Mouse (Mus musculus) liver, embryonic 13.5 days (tissue): ENCODE measurements around the gene Atxn7l2. TPM values are rescaled to one million over a fixed set of nuclear protein-coding genes. Genes with fewer than 3 reads are reported as not detected.

Experiments used
- ATAC-seq: fragments of 200-750 bp; cut with Nextera tagmentation; 2 replicates; pipeline ENCODE4 v1.8.0; 2017; ENCODE audit warnings: low read depth, mild to moderate bottlenecking, moderate number of reproducible peaks, moderate library complexity
- DNase-seq: peaks from one replicate; pipeline ENCODE4 v3.0.0; 2022
- H3K27ac ChIP-seq: fragments of 300-500 bp; sonication (generic); 2 replicates; pipeline ENCODE4 v1.5.1; 2015; ENCODE audit warnings: moderate library complexity, mild to moderate bottlenecking, inconsistent platforms
- H3K27me3 ChIP-seq: fragments of 300-500 bp; sonication (generic); 2 replicates; pipeline ENCODE4 v1.6.1; 2015; ENCODE audit warnings: mild to moderate bottlenecking, inconsistent platforms
- H3K36me3 ChIP-seq: fragments of 300-500 bp; sonication (generic); 2 replicates; pipeline ENCODE4 v1.6.1; 2015; ENCODE audit warnings: mild to moderate bottlenecking, inconsistent platforms
- H3K4me1 ChIP-seq: fragments of 300-500 bp; sonication (generic); replicated peaks from 2 replicates; pipeline ENCODE4 v1.6.1; 2015; ENCODE audit warnings: inconsistent platforms
- H3K4me2 ChIP-seq: fragments of 300-500 bp; sonication (generic); 2 replicates; pipeline ENCODE4 v1.6.1; 2015; ENCODE audit warnings: inconsistent platforms, mild to moderate bottlenecking, moderate library complexity
- H3K4me3 ChIP-seq: fragments of 300-500 bp; sonication (generic); replicated peaks from 2 replicates; pipeline ENCODE4 v1.5.1; 2015; ENCODE audit warnings: mild to moderate bottlenecking, inconsistent platforms
- H3K9ac ChIP-seq: fragments of 300-500 bp; sonication (generic); 2 replicates; pipeline ENCODE4 v1.6.1; 2015; ENCODE audit warnings: mild to moderate bottlenecking, inconsistent platforms
- H3K9me3 ChIP-seq: fragments of 300-500 bp; sonication (generic); replicated peaks from 2 replicates; pipeline ENCODE4 v1.6.1; 2016; ENCODE audit warnings: inconsistent platforms
- WGBS: fragments of 180-500 bp; shearing (Covaris S2); methylation state at CpG from one replicate; pipeline ENCODE4 v1.1.7; 2015; ENCODE audit not compliant: insufficient replicate concordance; 5-methylcytosine and 5-hydroxymethylcytosine counted together
- polyA plus RNA-seq: library from polyadenylated mRNA; unstranded; fragments of >200 nt; fragmentation: Nextera tagmentation; extraction: Ambion mirVana; gene quantifications from 2 replicates; pipeline ENCODE4 v1.2.1, GENCODE M21; 2015

Gene Atxn7l2
- polyA plus RNA-seq, 1 experiment from 2014 or later = 3.1 TPM

GRCm38 (mm10) chr3:108167499-108167898 is 43.2 kb downstream of the Atxn7l2 start:
- no peaks in the 10 kb centered on the region for H3K36me3 ChIP-seq
- 52% methylated on average over 14 of the region's 14 CpGs for WGBS
- no peak for DNase-seq
- H3K27ac ChIP-seq = no peak overlapping the region
- peaks cover 13% of the 10 kb centered on the region for H3K27me3 ChIP-seq
- H3K4me2 ChIP-seq = no peak overlapping the region
- no peak overlapping the region for H3K9ac ChIP-seq
- H3K4me1 ChIP-seq = no peaks in the 10 kb centered on the region
- no peaks in the 10 kb centered on the region for H3K9me3 ChIP-seq
- H3K4me3 ChIP-seq = no peak overlapping the region
- no peak for ATAC-seq

- peaks cover 5% of the 10 kb centered on the region for H3K27me3 ChIP-seq
- no peak overlapping the region for H3K4me3 ChIP-seq
- no peak overlapping the region for H3K4me2 ChIP-seq
- DNase-seq (no peak), ATAC-seq (no peak)
- WGBS = 29% methylated on average over 9 of the region's 11 CpGs
- H3K4me1 ChIP-seq = no peaks in the 10 kb centered on the region
- no peak overlapping the region for H3K9ac ChIP-seq
- H3K27ac ChIP-seq = no peak overlapping the region
- no peaks in the 10 kb centered on the region for H3K36me3 ChIP-seq
- no peaks in the 10 kb centered on the region for H3K9me3 ChIP-seq
Measured at GRCm38 (mm10) chr3:108166486-108167211, 44.1 kb downstream of the Atxn7l2 start.

GRCm38 (mm10) chr3:108165532-108166315 is 45.0 kb downstream of the Atxn7l2 start:
- Histone ChIP-seq H3K4me3 (no peak overlapping the region), H3K9me3 (no peaks in the 10 kb centered on the region), H3K4me2 (no peak overlapping the region), H3K4me1 (no peaks in the 10 kb centered on the region), H3K9ac (no peak overlapping the region), H3K27me3 (peaks cover 5% of the 10 kb centered on the region), H3K27ac (no peak overlapping the region), H3K36me3 (no peaks in the 10 kb centered on the region)
- ATAC-seq = 0 out of 2 replicates have a peak, but pooled peaks have one; percentile 18
- no peak for DNase-seq
- 56% methylated on average over 10 of the region's 10 CpGs for WGBS

- ATAC-seq = 0 out of 2 replicates have a peak, but pooled peaks have one; percentile 29
- Histone ChIP-seq H3K4me2 (no peak overlapping the region), H3K4me1 (no peaks in the 10 kb centered on the region), H3K9me3 (no peaks in the 10 kb centered on the region), H3K27ac (no peak overlapping the region), H3K36me3 (no peaks in the 10 kb centered on the region), H3K9ac (no peak overlapping the region), H3K4me3 (no peak overlapping the region), H3K27me3 (peaks cover 5% of the 10 kb centered on the region)
- 31% methylated on average over 9 of the region's 9 CpGs for WGBS
- DNase-seq = peak; percentile 45
Measured at GRCm38 (mm10) chr3:108164807-108165206, 45.9 kb downstream of the Atxn7l2 start.

DNA sequence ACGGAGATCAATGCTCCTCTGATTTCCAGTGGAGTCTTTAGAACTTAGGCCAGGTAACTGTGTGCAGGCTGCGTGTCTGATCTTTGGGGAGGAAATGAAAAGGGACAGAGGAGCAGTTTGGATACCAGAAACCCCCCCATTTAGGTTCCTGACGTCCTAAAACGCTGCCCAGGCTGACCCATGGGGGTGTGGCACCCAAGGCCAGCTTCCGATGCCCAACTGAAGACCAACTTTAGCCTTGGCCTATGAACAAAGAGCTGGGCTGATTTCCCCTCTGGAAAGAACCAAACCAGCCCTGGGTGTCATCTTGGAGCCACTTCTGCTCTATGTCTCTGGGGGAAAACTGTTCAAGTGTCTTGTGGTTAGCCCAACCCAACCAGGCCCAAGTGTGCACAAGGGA is 46.6 kb downstream of the Atxn7l2 start:
- H3K9me3 ChIP-seq = no peaks in the 10 kb centered on the region
- H3K4me2 ChIP-seq = no peak overlapping the region
- no peak overlapping the region for H3K9ac ChIP-seq
- H3K4me1 ChIP-seq = no peaks in the 10 kb centered on the region
- no peaks in the 10 kb centered on the region for H3K36me3 ChIP-seq
- DNase-seq = no peak
- no peak overlapping the region for H3K4me3 ChIP-seq
- 49% methylated on average over 5 of the region's 5 CpGs for WGBS
- no peak overlapping the region for H3K27ac ChIP-seq
- ATAC-seq = no peak
- H3K27me3 ChIP-seq = peaks cover 5% of the 10 kb centered on the region

- no peak for ATAC-seq
- no peak overlapping the region for H3K9ac ChIP-seq
- H3K36me3 ChIP-seq = no peaks in the 10 kb centered on the region
- no peak overlapping the region for H3K27ac ChIP-seq
- H3K9me3 ChIP-seq = no peaks in the 10 kb centered on the region
- H3K4me2 ChIP-seq = no peak overlapping the region
- H3K4me3 ChIP-seq = no peak overlapping the region
- 58% methylated on average over 9 of the region's 9 CpGs for WGBS
- H3K27me3 ChIP-seq = no peaks in the 10 kb centered on the region; the same call in 1 of the 2 replicates
- no peaks in the 10 kb centered on the region for H3K4me1 ChIP-seq
- DNase-seq = no peak
Measured at GRCm38 (mm10) chr3:108158383-108159037, 52.2 kb downstream of the Atxn7l2 start.

GRCm38 (mm10) chr3:108154656-108155055 is 56.1 kb downstream of the Atxn7l2 start, which contains the start of gene Gpr61:
Gene Gpr61, minus strand, starts transcription at chr3:108154882.
- Histone ChIP-seq H3K4me1 (no peaks in the 10 kb centered on the region), H3K9ac (no peak within 1 kb of the TSS), H3K27me3 (no peaks in the 10 kb centered on the region), H3K27ac (no peak within 1 kb of the TSS), H3K9me3 (no peaks in the 10 kb centered on the region), H3K36me3 (no peaks in the 10 kb centered on the region), H3K4me2 (no peak within 1 kb of the TSS), H3K4me3 (no peak within 1 kb of the TSS)
- 54% methylated on average over 4 of the region's 4 CpGs for WGBS
- DNase-seq (no peak), ATAC-seq (no peak)

GRCm38 (mm10) chr3:108152290-108152689 is 58.4 kb downstream of the Atxn7l2 start:
- H3K4me3 ChIP-seq = no peak overlapping the region
- H3K4me2 ChIP-seq = no peak overlapping the region
- H3K27me3 ChIP-seq = no peaks in the 10 kb centered on the region
- peaks cover 5% of the 10 kb centered on the region for H3K4me1 ChIP-seq
- H3K9me3 ChIP-seq = no peaks in the 10 kb centered on the region
- DNase-seq (no peak), ATAC-seq (no peak)
- 76% methylated on average over 3 of the region's 3 CpGs for WGBS
- H3K9ac ChIP-seq = no peak overlapping the region
- no peaks in the 10 kb centered on the region for H3K36me3 ChIP-seq
- H3K27ac ChIP-seq = no peak overlapping the region

Other genes with a start within 250 kb of the Atxn7l2 start
- 11.4 and 11.8 TPM in 2 replicates for gene Gstm3, start 241.7 kb downstream of the Atxn7l2 start, polyA plus RNA-seq
- 5.9 and 6.1 TPM in 2 replicates for gene Gstm2, start 224.5 kb downstream of the Atxn7l2 start, polyA plus RNA-seq
- 264 and 265 TPM in 2 replicates for gene Gstm1, start 193.0 kb downstream of the Atxn7l2 start, polyA plus RNA-seq
- 17.9 and 19.6 TPM in 2 replicates for gene Gstm4, start 166.0 kb downstream of the Atxn7l2 start, polyA plus RNA-seq
- 46.0 and 48.2 TPM in 2 replicates for gene Ampd2, start 124.3 kb downstream of the Atxn7l2 start, polyA plus RNA-seq
- 2.6 and 3.1 TPM in 2 replicates for gene Gnat2, start 118.1 kb downstream of the Atxn7l2 start, polyA plus RNA-seq
- 67.8 and 83.4 TPM in 2 replicates for gene Gnai3, start 64.8 kb downstream of the Atxn7l2 start, polyA plus RNA-seq
- gene Gpr61, start 56.1 kb downstream of the Atxn7l2 start, polyA plus RNA-seq = not detected in 2 replicates
- gene Amigo1, start 24.6 kb downstream of the Atxn7l2 start, polyA plus RNA-seq = 0.35 and 0.51 TPM in 2 replicates
- gene Cyb561d1, start 9.7 kb downstream of the Atxn7l2 start, polyA plus RNA-seq = 1.7 and 2.0 TPM in 2 replicates
- gene Sypl2, start 15.7 kb upstream of the Atxn7l2 start, polyA plus RNA-seq = 0.05 and 0.07 TPM in 2 replicates
- 224 and 238 TPM in 2 replicates for gene Psma5, start 46.0 kb upstream of the Atxn7l2 start, polyA plus RNA-seq
- gene Sort1, start 73.1 kb upstream of the Atxn7l2 start, polyA plus RNA-seq = 2.6 and 2.8 TPM in 2 replicates
- 0.07 and 0.08 TPM in 2 replicates for gene Mybphl, start 154.0 kb upstream of the Atxn7l2 start, polyA plus RNA-seq
- 14.9 and 15.8 TPM in 2 replicates for gene Psrc1, start 172.9 kb upstream of the Atxn7l2 start, polyA plus RNA-seq
- 0.22 and 0.56 TPM in 2 replicates for gene Celsr2, start 204.6 kb upstream of the Atxn7l2 start, polyA plus RNA-seq
- 108 and 129 TPM in 2 replicates for gene Sars, start 234.3 kb upstream of the Atxn7l2 start, polyA plus RNA-seq